Mouse (Mus musculus) kidney, adult 2 months (tissue): ENCODE measurements around the gene Gmppb.

ENCODE experiments used
- CTCF ChIP-seq: fragments of 200-500 bp; conservative IDR thresholded peaks from 2 replicates; pipeline ENCODE4 v1.5.1; 2011; ENCODE audit warnings: low read depth, mild to moderate bottlenecking, control low read depth, low read length, moderate library complexity, mixed read lengths; ENCODE audit not compliant: insufficient read depth, insufficient read length
- POLR2A ChIP-seq: fragments of 200-500 bp; IDR thresholded peaks from one replicate; pipeline ENCODE4 v1.6.1; 2011; ENCODE audit warnings: low read depth, low read length, control low read depth

GRCm38 (mm10) chr9:108017127-108017526 is 31.9 kb upstream of the Gmppb start:
- TF ChIP-seq POLR2A (no peak), CTCF (no peak)
